Mouse (Mus musculus) heart, postnatal 0 days (tissue): Measurements from ENCODE around the gene Tmem121.

Experiments used
- CTCF ChIP-seq: IDR thresholded peaks from 2 replicates; pipeline ENCODE4 v1.5.1; 2016; ENCODE audit warnings: antibody characterized with exemption, control low read depth, low read depth
- EP300 ChIP-seq: IDR thresholded peaks from 2 replicates; pipeline ENCODE4 v1.6.1; 2016; ENCODE audit warnings: antibody characterized with exemption, low read depth

GRCm38 (mm10) chr12:113203522-113203921 is 17.8 kb downstream of the Tmem121 start:
- no peak for TF ChIP-seq CTCF
- no peak for TF ChIP-seq EP300
